Mouse (Mus musculus): ENCODE results near the gene Cfap77. TPM values are rescaled to one million over a fixed set of nuclear protein-coding genes. Genes with fewer than 3 reads are reported as not detected.

The Cfap77 gene
- polyA plus RNA-seq, 1 experiment from 2014 or later, result 0.64 TPM

DNA sequence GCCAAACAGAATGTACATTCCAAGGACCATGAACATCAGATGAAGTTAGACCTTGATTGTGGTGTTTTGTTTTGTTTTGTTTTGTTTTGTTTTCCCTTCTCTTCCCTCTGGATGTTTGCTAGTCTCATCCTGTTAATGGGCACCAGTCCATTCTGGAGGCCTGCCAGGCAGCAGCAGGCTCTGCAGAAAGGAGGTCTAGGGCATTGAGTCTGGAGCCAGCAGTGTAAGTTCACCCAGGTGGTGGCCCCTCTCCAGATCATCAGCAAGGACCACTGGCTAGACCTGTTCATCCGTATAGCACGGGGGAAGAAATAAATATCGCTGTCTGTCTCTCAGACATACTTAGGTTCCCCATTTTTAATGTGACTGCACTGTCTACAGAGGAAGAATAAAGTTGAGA is 173.6 kb downstream of the Cfap77 start:
- no peak overlapping the region for H3K9ac ChIP-seq (replicated peaks)
- H3K4me3 ChIP-seq, result no peak overlapping the region
- WGBS, result 93% methylated on average over 3 of the region's 3 CpGs
- no peaks in the 10 kb centered on the region for H3K9me3 ChIP-seq
- H3K4me2 ChIP-seq (replicated peaks), result no peak overlapping the region
- peaks cover 48% of the 10 kb centered on the region for H3K36me3 ChIP-seq
- ATAC-seq (ENCODE audit: low FRiP score, low read depth), result no peak
- H3K27ac ChIP-seq (replicated peaks), result no peak overlapping the region
- peaks cover 15% of the 10 kb centered on the region for H3K4me1 ChIP-seq
- H3K27me3 ChIP-seq, result no peaks in the 10 kb centered on the region

Other genes starting within 250 kb of the Cfap77 start
- gene Gtf3c4, start 214.7 kb downstream of the Cfap77 start, polyA plus RNA-seq (2016; fragmentation: Nextera tagmentation; extraction: Ambion mirVana), result 34.2 and 38.5 TPM in 2 replicates
- gene Ddx31, start 214.7 kb downstream of the Cfap77 start, polyA plus RNA-seq (2016; fragmentation: Nextera tagmentation; extraction: Ambion mirVana), result 20.1 TPM in 2 replicates
- gene Barhl1, start 138.4 kb downstream of the Cfap77 start, polyA plus RNA-seq (2016; fragmentation: Nextera tagmentation; extraction: Ambion mirVana), result 32.5 and 47.4 TPM in 2 replicates
- 13.8 and 15.5 TPM in 2 replicates for gene Ttf1, start 5.2 kb upstream of the Cfap77 start, polyA plus RNA-seq (2016; fragmentation: Nextera tagmentation; extraction: Ambion mirVana)
- gene Setx, start 69.1 kb upstream of the Cfap77 start, polyA plus RNA-seq (2016; fragmentation: Nextera tagmentation; extraction: Ambion mirVana), result 19.8 and 21.2 TPM in 2 replicates
- gene Ntng2, start 197.9 kb upstream of the Cfap77 start, polyA plus RNA-seq (2016; fragmentation: Nextera tagmentation; extraction: Ambion mirVana), result 6.3 TPM in 2 replicates

Data from midbrain, embryonic 12.5 days (tissue).